Mouse (Mus musculus) kidney, adult 11 months (tissue): ENCODE measurements around the gene Aagab.

ENCODE experiments used
- DNase-seq: peaks from one replicate; pipeline ENCODE4 v3.0.0; 2022

Gene Aagab

GRCm38 (mm10) chr9:63678076-63678475 is 75.6 kb downstream of the Aagab start:
- no peak for DNase-seq

- DNase-seq: no peak
Observed at GRCm38 (mm10) chr9:63682301-63682700, 79.8 kb downstream of the Aagab start.

GRCm38 (mm10) chr9:63682943-63683342 is 80.5 kb downstream of the Aagab start:
- DNase-seq: no peak

- no peak for DNase-seq
Observed at GRCm38 (mm10) chr9:63684277-63684676, 81.8 kb downstream of the Aagab start.

- DNase-seq: no peak
Observed at GRCm38 (mm10) chr9:63685352-63685751, 82.9 kb downstream of the Aagab start.

- DNase-seq: no peak
Observed at GRCm38 (mm10) chr9:63687413-63688015, 85.1 kb downstream of the Aagab start.

- no peak for DNase-seq
Observed at GRCm38 (mm10) chr9:63690511-63690910, 88.1 kb downstream of the Aagab start.

GRCm38 (mm10) chr9:63691960-63692359 is 89.5 kb downstream of the Aagab start:
- no peak for DNase-seq
